Mouse (Mus musculus): ENCODE results near the gene Sap30bp.

Gene Sap30bp

DNA sequence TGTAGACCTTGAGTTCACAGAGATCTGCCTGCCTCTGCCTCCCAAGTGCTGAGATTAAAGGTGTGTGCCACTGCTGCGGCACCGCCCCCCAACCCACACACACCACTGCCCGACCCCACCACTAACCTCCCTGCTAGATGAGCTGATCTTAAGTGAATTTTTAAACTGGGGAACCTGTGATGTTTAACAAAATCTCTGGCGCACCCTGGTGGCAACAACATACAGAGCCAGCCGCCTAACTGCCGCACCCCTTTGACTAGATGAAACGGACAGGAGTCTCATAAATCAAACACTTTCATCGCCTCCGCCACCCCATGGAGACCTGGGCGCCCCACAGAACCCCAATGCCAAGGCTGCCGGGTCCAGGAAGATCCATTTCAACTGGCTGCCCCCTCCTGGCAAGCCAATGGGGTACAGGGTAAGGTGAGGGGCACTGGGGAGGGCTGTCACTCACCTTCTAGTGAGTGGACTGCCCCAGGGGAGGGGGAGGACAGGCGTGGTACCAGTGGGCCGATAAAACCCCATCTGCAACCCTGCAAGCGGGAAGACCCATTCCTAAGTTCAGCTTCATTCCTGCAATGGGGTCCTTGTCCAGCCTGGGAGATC, 66.6 kb downstream of the Sap30bp start:
- DNase-seq (ENCODE audit: extremely low read depth, low read depth, low spot score): no peak

DNA sequence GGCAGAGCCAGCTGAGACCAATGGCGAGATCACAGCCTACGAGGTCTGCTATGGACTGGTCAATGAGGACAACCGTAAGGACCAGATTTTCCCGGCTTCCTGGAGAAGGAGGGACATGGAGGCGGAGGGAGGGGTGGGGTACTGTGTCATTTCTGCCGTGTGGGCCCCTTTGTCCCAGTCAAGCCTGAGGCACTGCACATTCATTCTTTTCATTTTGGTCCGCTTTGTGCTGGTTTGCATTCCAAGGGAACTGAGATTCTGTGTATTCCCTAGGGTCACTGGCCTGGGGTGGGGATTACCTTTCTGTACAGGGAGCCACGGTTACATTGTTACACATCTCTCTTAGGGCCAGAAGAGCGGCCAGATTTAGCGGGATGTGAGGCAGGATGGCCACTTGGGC, 67.5 kb downstream of the Sap30bp start:
- no peak for DNase-seq (ENCODE audit: extremely low read depth, low read depth, low spot score)

DNA sequence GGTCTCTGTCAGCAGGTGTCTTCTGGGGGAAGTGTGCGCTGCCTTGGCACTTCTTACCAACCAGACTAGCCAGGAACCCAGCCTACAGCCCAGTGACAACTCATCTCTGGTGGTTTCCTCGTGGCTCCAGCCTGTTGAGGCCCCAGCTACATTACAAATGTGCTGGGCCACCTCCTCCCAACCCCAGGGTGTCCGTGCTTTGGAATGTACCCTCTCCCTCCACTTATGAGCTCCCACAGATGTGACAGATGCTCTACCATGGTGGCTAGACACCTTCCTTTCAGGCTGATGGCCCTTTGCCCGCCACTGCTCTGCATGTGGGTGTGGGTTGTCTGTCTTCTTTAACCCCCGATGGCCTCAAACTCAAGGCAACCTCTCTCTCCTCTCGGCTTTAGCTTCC, 68.6 kb downstream of the Sap30bp start:
- DNase-seq (ENCODE audit: extremely low read depth, low read depth, low spot score): no peak

DNA sequence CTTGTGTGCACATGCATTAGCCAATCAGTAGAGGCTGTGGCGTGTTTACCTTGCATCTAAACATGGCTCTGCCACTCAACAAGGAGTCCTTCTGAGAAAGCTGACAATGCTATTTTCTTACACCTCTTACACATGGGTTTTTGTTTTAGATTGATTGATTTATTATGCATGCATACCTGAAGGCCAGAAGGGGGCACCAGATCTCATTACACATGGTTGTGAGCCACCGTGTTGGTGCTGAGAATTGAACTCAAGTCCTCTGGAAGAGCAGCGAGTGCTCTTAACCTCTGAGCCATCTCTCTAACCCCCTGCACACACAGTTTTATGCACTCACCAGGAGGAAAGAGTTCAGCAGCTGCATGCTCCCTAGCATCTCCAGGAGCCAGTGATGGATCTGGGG, 69.8 kb downstream of the Sap30bp start:
- no peak for DNase-seq (ENCODE audit: extremely low read depth, low read depth, low spot score)

DNA sequence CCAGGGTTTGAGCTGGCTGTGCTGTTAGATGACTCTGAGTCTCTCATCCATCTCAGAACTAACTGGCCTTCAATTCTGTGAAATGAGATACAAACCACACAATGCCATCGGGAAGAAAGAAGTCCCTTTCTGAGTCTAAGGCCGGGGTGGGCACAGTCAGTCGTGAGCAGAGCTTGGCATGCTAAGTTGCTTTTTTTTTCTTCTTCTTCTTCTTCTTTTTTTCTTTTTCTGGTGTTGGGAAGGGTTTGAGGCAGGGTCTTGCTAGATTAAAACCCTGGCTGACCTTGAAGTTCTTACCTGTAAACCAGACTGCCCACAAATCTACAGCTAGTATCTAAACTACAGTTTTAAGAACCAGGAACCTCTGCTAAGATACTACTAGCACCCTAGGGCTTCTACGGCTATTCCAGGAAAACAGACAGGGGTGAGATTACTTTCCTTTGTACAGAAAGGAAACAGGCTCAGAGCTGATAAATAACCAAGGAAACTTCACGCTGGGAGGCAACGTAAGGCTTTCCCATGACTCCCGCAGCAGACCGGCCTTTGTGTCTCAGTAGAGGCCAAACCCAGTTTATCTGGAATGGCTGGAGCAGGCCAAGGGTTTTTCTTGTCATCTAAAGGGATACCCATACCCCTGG, 71.2 kb downstream of the Sap30bp start:
- no peak for DNase-seq (ENCODE audit: extremely low read depth, low read depth, low spot score)

DNA sequence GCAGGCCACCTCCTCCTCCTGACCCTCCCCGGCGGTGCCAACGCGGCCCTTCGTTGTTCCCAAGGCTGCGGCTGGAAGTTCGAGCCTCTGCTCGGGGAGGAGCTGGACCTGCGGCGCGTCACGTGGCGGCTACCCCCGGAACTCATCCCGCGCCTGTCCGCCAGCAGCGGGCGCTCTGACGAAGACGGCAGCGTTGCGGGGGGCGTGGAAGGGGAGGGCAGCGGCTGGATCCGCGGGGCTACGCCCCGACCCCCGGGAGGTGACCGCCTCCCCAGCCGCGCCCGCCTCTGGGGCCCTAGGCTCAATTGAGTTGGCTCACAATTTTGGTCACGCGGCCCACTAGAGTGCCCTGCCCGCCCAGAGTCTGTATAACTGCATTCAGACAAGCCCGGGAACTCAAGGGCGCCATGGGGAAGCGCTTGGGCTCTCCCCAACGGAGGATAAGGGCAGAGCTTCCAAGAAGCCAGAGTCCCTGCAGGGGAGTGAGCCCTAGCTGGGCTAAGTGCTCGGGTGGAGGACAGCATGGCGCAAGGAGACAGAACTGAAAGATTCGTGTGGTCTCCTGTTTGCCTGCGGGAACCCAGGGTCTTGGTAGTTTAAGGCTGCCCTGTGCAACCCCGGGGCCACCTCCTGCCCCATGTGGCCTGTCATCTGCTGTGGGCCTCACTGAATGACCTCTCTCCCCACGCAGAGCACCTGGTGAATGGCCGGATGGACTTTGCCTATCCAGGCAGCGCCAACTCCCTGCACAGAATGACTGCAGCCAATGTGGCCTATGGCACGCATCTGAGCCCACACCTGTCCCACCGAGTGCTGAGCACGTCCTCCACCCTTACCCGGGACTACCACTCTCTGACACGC, 72.0 kb downstream of the Sap30bp start:
- DNase-seq (ENCODE audit: extremely low read depth, low read depth, low spot score): no peak

DNA sequence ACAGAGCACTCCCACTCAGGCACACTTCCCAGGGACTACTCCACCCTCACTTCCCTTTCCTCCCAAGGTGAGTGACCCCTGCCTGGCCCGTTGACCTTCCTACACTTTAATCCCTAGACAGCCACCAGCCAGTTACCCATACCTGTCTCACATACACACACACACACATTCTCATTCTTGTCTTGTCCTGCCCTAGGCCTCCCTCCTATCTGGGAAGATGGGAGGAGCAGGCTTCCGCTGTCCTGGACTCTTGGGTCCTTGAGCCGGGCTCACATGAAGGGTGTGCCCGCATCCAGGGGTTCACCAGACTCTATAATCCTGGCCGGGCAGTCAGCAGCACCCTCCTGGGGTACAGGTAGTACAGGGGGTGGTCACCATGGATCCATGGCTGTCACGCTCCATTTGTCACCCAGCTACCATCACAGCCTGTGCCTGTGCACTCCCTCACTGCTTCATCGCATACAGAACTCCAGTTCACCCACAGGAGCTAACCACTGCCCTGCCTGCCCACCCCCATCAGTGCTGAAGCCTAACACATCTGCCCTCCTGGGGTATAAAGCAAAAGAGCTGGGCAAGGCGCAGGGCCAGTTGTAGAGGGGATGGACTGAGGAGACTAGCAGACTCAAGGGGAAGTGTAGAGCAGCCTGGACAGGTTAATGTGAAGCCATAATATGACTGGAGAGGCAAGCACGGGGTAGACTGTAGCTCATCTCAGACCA, 72.8 kb downstream of the Sap30bp start:
- DNase-seq (ENCODE audit: extremely low read depth, low read depth, low spot score): no peak

DNA sequence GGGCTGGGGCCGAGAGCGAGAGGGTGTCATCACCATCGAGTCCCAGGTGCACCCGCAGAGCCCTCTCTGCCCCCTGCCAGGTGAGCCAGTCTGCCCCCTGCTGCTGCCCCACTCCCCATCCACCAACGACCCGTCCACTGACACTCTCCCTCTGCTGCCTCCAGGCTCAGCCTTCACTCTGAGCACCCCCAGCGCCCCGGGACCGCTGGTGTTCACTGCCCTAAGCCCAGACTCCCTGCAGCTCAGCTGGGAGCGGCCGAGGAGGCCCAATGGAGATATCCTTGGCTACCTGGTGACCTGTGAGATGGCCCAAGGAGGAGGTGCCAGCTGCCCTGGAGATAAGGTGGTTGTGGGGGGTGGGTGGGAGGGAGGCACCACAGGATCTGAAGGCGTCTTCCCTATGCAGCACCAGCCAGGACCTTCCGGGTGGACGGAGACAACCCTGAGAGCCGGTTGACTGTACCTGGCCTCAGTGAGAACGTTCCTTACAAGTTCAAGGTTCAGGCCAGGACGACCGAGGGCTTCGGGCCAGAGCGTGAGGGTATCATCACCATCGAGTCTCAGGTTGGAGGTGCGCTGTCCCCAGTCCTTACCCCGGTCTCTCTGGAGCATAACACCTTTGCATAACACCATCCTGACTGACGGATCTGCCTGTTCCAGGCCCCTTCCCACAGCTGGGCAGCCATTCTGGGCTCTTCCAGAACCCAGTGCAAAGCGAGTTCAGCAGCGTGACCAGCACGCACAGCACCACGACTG, 74.2 kb downstream of the Sap30bp start:
- no peak for DNase-seq (ENCODE audit: extremely low read depth, low read depth, low spot score)

DNA sequence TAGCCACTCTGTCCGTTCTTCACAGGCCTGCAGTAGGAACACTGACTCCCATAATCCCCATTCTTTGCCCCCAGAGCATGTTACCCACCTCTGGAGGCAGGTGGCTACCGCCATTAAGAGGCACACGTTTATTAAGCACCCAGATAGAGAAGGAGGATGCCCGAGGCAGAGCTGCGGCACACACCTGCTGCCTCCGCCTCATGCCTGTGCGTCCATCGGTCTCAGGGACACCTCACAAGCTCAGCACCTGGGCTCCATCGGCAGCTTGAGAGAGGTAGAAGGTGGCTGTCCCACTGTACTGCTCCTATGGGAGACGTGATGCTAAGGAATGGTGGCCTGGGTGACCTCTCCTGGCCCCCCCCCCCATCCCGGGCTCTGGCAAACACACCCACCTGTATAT, 75.3 kb downstream of the Sap30bp start:
- no peak for DNase-seq (ENCODE audit: extremely low read depth, low read depth, low spot score)

DNA sequence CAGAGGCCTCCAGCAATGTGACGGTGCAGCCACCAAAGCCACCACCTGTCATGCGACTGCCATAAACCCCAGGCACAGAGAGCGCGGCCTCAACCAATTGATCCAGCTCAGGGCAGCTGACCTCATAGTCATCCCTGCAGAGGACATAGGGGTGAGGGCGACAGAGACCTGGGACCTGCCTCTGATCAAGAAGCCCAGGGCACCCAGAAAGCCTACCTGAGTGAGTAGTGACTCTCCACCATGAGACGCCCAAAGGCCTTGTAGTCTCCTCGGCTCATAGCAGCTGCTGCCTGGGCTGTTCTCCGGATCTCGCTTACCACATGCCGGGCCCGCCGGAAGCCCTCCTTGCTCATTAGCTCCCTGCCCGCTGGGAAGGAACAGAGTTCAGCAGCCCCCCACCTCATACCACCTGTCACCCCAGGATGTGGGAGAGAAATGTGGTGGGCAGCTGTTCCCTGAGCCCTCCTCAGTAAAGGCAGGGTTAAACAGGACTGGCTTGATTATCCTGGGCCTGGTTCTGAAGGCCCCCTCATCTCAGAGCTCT, 75.8 kb downstream of the Sap30bp start:
- no peak for DNase-seq (ENCODE audit: extremely low read depth, low read depth, low spot score)

DNA sequence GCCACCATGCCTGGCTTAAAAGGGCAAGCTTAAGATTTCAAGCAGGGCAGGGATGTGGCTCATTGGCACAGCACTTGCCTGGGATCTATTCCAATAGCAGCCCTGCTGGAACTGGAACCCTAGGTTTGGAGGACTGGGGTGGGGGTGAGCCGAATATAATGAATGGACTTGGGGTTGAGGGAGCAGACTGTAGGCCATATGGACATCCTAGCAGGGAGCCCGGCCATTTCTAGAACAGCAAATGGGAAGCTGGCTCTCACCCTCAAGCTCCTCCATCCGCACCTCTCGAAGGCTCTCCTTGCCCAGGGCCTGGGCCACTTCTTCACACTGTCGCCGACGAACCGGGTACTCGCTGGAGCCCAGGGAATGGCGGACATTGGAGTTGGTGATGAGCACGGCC, 76.6 kb downstream of the Sap30bp start:
- DNase-seq (ENCODE audit: extremely low read depth, low read depth, low spot score): no peak

DNA sequence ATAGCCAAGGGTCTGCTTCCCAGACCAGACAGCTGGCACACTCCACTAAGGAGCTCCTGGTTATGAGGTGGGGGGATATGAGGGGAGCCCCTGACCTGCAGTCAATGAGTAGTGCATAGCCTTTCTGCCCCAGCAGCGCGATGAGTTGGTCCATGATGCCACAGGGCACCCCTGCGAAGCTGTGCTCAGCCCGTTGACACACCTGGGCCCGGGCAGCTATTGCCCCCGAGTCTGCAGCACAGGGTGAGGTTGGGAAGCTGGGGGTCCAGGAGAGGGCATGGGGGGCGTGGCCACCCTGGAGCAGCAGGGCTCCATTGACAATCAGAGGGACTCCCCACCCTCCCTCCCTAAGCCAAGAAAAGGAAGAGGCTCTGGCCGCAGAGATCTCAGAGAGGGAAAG, 77.1 kb downstream of the Sap30bp start:
- DNase-seq (ENCODE audit: extremely low read depth, low read depth, low spot score): no peak

DNA sequence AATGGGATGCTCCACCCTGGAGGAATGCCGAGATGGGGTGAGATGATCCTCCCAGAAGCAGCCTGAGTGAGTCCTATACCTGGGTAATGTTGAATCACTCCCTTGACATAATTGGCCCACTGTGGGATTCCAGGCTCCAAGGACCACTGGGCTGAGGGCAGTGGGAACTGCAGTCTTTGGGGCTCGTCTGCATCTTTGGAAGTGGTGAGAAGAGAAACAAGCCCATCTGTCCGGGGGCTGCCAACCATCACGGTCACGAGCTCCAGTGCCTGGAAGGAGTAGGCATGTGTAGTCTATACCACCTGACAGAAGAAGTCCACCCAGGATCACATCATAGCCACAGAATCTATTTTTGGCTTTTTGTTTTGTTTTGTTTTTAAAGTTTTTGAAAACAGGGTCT, 77.9 kb downstream of the Sap30bp start:
- no peak for DNase-seq (ENCODE audit: extremely low read depth, low read depth, low spot score)

DNA sequence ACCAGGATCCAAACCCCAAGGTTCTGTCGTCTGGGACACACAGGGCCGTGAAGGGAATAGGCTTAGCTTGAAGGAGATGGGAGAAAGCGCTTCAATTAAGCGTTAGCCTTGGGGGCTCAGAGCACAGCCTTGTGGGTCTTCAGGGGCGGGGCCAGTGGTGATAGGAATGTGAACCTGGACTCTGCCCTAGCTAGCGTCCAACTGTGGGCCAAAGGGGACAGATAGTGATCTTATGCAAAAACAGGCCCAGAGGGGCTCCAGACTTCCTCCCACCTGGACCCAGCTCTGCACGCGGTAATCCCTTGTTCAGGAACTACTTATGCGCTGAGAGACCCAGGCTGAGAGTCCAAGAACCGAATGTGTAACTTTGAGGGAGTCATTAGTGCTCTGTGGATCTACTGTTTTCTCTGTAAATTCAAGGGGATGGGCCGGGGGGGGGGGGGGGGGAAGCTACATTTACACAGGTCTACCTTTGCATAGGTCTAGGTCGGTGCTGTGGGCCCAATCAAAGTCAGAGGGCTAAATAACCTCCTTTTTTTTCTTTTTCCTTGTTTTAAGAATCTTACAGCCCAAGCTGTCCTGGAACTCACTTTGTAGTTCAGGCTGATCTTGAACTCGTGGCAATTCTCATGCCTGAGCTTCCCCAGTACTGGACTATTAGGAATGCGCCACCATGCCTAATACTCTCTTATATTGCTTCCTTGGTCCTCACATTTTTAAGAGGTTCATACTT, 78.6 kb downstream of the Sap30bp start:
- DNase-seq (ENCODE audit: extremely low read depth, low read depth, low spot score): no peak

DNA sequence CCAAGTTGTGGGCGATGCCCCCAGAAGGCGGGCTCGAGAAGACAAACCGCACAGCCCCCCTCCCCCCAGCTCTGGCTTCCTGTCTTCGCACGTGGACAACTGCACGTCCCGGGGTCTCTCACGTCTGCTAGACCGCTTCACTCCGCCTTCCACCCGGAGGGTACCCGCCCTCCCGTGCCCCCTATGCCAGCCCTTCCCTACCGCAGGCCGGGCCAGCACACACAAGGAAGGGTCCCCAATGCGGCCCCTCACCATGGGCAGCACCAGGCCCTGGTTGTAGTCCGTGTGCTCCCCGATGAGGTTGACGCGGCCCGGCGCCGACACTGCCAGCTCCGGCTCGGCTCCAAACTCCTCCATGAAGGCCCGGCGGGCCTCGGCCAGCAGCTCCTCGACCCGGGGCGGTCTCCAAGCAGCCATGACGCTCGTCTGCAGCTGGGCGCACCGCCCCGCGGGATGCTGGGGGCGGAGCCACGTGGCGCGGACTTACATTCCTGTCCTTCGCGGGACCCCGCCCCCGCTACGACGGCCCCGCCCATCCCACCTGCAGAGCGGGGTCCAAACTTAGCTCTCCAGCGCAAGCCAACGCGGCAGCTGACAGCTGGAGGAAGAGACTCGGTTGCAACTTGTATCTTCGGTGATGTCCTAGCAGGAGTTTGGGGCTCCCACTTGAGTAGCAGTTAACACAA, 79.3 kb downstream of the Sap30bp start, which contains the start of gene Galk1:
Gene Galk1 (minus strand): TSS at position 458 of the 686 bp plus-strand sequence.
- no peak for DNase-seq (ENCODE audit: extremely low read depth, low read depth, low spot score)

DNA sequence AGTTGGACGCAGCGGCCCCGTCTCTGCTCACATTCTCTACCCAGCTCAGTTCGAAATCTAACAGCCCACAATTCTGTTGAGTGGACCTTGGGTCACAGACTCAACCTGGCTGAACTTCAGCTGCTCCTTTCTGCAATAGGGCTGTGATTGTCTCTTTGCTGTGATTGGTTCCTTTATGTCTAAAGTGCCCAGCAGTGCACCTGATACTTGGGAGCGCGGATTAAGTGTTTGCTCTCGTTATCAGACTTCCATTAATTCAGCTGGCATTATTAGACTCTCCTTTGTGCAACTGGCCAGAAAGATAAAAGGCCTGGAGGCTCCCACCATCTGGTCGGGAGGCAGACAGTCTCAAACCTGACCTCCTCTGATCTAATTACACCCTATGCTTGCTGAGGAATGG, 81.7 kb downstream of the Sap30bp start:
- no peak for DNase-seq (ENCODE audit: extremely low read depth, low read depth, low spot score)
